Mouse (Mus musculus) forebrain, embryonic 10.5 days (tissue): ENCODE results near the gene Mettl1. TPM values are rescaled to one million over a fixed set of nuclear protein-coding genes. Genes with fewer than 3 reads are reported as not detected.

Source experiments
- DNase-seq: peaks from one replicate; pipeline ENCODE4 v3.0.0-alpha.2; 2017; ENCODE audit warnings: low spot score; ENCODE audit errors: extremely low spot score
- H3K27ac ChIP-seq: fragments of 300-500 bp; sonication (generic); 2 replicates; pipeline ENCODE4 v1.5.1; 2016; ENCODE audit warnings: mild to moderate bottlenecking
- H3K27me3 ChIP-seq: fragments of 300-500 bp; sonication (generic); 2 replicates; pipeline ENCODE4 v1.6.1; 2016; ENCODE audit warnings: mild to moderate bottlenecking; ENCODE audit not compliant: poor library complexity, severe bottlenecking
- H3K36me3 ChIP-seq: fragments of 300-500 bp; sonication (generic); replicated peaks from 2 replicates; pipeline ENCODE4 v1.6.1; 2016; ENCODE audit warnings: mild to moderate bottlenecking, moderate library complexity
- H3K4me1 ChIP-seq: fragments of 300-500 bp; sonication (generic); 2 replicates; pipeline ENCODE4 v1.6.1; 2016
- H3K4me3 ChIP-seq: fragments of 300-500 bp; sonication (generic); 2 replicates; pipeline ENCODE4 v1.5.1; 2016; ENCODE audit warnings: mild to moderate bottlenecking, moderate library complexity
- H3K9me3 ChIP-seq: fragments of 300-500 bp; sonication (generic); 2 replicates; pipeline ENCODE4 v1.6.1; 2016; ENCODE audit warnings: mild to moderate bottlenecking, moderate library complexity
- WGBS: fragments of 180-500 bp; shearing (Covaris S2); methylation state at CpG from one replicate; pipeline ENCODE4 v1.1.7; 2016; 5-methylcytosine and 5-hydroxymethylcytosine counted together
- microRNA counts: library from miRNA; unstranded; fragments of <30 nt; microRNA quantifications from one replicate; lab custom pipeline; 2017
- microRNA-seq: library from miRNA; unstranded; fragments of <30 nt; microRNA quantifications from one replicate; pipeline ENCODE4, GENCODE M21; 2017
- polyA plus RNA-seq: library from polyadenylated mRNA; unstranded; fragments of >200 nt; fragmentation: Nextera tagmentation; extraction: Ambion mirVana; gene quantifications from 2 replicates; pipeline ENCODE4 v1.2.1, GENCODE M21; 2016

The Mettl1 gene
- polyA plus RNA-seq, 1 experiment from 2014 or later, result 62.1 TPM

DNA sequence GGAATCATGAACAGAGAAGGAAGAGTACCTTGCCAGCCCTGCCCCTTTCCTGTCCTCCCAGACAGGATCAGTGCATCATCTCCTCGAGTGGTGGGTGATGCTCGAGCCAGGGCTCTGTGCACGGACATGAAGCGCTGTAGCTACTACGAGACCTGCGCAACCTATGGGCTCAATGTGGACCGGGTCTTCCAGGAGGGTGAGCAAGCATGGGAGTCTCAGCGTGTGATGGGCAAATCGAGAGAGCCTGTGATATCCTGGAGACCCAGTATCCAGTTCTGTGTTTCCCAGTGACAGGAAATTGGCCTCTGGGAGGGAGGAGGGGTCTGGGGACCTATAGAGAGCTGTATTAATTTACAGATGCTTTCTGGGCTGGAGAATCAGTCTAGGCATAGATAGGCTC is 43.8 kb downstream of the Mettl1 start:
- Histone ChIP-seq H3K9me3 (0 out of 2 replicates have a peak, but pooled peaks cover 2% of the 10 kb centered on the region), H3K36me3 (no peaks in the 10 kb centered on the region), H3K27ac (no peak overlapping the region), H3K4me3 (no peak overlapping the region), H3K4me1 (peaks cover 25% of the 10 kb centered on the region), H3K27me3 (peaks cover 86% of the 10 kb centered on the region)
- DNase-seq, result no peak
- 84% methylated on average over 9 of the region's 9 CpGs for WGBS

GRCm38 (mm10) chr10:127085633-127086032 is 44.4 kb downstream of the Mettl1 start:
- WGBS, result 80% methylated on average over 6 of the region's 6 CpGs
- peaks cover 86% of the 10 kb centered on the region for H3K27me3 ChIP-seq
- no peak overlapping the region for H3K4me3 ChIP-seq

DNA sequence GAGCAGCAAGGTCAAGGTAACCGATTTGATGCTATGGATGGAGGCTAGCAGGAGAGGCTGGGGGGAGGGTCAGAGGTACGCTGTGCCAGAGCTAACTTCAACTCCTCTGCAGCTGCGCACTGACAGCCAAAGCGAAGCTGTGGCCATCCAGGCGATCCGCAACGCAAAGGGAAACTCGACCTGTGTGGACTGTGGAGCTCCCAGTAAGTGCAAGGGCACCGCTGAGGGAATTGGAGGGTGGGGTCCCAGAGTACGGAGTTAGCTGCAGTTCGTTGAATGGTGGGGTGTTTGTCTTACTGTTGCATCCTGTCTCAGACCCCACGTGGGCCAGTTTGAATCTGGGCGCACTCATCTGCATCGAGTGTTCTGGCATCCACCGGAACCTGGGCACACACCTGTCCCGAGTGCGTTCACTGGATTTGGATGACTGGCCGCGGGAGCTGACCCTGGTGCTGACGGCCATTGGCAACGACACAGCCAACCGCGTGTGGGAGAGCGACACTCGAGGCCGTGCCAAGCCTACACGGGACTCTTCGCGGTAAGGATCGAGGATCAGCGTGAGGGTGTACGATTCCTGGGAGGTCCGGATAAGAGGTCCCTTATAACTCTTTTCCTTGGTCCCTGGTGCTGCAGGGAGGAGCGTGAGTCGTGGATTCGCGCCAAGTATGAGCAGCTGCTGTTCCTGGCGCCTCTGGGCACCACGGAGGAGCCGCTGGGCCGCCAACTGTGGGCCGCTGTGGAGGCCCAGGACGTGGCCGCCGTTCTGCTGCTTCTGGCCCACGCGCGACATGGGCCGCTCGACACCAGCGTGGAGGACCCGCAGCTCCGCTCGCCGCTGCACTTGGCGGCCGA is 49.6 kb downstream of the Mettl1 start:
- Histone ChIP-seq H3K36me3 (peaks cover 14% of the 10 kb centered on the region), H3K4me3 (peak overlapping the region; percentile 43), H3K27ac (no peak overlapping the region), H3K9me3 (no peaks in the 10 kb centered on the region), H3K27me3 (peaks cover 77% of the 10 kb centered on the region), H3K4me1 (peaks cover 25% of the 10 kb centered on the region)
- 8% methylated on average over 57 of the region's 57 CpGs for WGBS
- no peak for DNase-seq

More at GRCm38 (mm10) chr10:127085633-127086032, 44.4 kb downstream of the Mettl1 start:
- DNase-seq, result no peak
- no peaks in the 10 kb centered on the region for H3K36me3 ChIP-seq
- peaks cover 25% of the 10 kb centered on the region for H3K4me1 ChIP-seq
- H3K9me3 ChIP-seq, result no peaks in the 10 kb centered on the region
- H3K27ac ChIP-seq, result no peak overlapping the region

- Histone ChIP-seq H3K4me1 (peaks cover 25% of the 10 kb centered on the region), H3K9me3 (no peaks in the 10 kb centered on the region), H3K4me3 (peak overlapping the region; percentile 43), H3K36me3 (peaks cover 24% of the 10 kb centered on the region), H3K27ac (no peak overlapping the region), H3K27me3 (peaks cover 77% of the 10 kb centered on the region)
- no peak for DNase-seq
- WGBS, result 5% methylated on average over 51 of the region's 51 CpGs
These were observed 50.5 kb downstream of the Mettl1 start for GRCm38 (mm10) chr10:127091507-127092396.

DNA sequence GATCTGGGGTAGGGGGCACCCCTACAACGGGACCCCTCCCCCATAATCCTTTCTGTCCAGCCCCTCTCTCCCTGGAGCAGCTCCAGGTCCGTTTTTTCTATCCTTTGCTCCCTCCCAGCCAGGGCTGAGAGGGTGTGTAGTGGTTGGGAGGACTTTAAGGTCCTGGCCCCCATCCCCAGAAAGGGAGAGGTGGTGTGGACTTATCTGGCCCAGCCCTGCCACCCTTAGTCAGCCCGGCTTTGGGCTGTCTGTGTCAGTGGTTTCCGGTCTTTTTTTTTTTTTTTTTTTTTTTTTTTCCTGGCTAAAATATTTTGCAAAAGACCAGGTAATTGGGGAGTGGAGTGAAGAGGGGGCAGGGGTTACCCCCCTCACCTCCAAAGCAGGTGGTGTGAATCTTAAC is 51.5 kb downstream of the Mettl1 start:
- H3K9me3 ChIP-seq, result no peaks in the 10 kb centered on the region
- peaks cover 68% of the 10 kb centered on the region for H3K27me3 ChIP-seq
- H3K4me1 ChIP-seq, result peaks cover 25% of the 10 kb centered on the region
- WGBS, result 47% methylated on average over 4 of the region's 4 CpGs
- peaks cover 34% of the 10 kb centered on the region for H3K36me3 ChIP-seq
- no peak for DNase-seq
- no peak overlapping the region for H3K4me3 ChIP-seq
- H3K27ac ChIP-seq, result no peak overlapping the region

DNA sequence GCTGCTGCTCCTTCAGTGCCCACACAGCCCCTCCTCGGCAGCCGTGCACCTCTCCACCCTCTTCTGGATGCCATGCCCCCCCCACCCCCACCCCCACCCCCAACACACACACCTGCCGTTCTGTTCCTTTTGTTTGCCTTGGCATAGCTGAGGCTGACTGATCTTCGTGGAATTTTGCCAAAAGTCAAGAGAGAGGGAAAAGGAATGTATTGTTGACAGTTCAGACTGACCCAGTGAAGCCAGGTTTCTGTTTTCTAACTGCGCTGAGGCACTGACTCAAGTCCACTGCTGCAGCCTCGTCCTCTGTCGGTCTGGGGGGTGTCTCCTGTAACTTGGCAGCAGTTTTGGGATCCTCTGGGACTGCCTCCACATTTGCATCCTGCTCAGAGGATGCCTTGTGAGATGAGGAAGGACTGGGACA is 53.2 kb downstream of the Mettl1 start:
- DNase-seq, result no peak
- peaks cover 51% of the 10 kb centered on the region for H3K36me3 ChIP-seq
- no peak overlapping the region for H3K27ac ChIP-seq
- H3K9me3 ChIP-seq, result no peaks in the 10 kb centered on the region
- peaks cover 25% of the 10 kb centered on the region for H3K4me1 ChIP-seq
- peaks cover 51% of the 10 kb centered on the region for H3K27me3 ChIP-seq
- no peak overlapping the region for H3K4me3 ChIP-seq
- WGBS, result 68% methylated on average over 7 of the region's 7 CpGs

MicroRNAs encoded within 50 kb of the gene (microRNA counts, 519-probe panel; counts per million panel counts)
- microRNA mmu-miR-26a (lab: Ali Mortazavi, UCI) (1,651 counts per million, percentile 67 among the panel's probes with 10 or more counts), microRNA mmu-miR-546 (lab: Ali Mortazavi, UCI) (341 counts per million, percentile 65 among the panel's probes with 10 or more counts)

Small RNAs within 50 kb of the gene (microRNA-seq; reads per million reads assigned to microRNA genes)
- 29.0 reads per million, percentile 35 among the genes with 10 or more reads in this experiment for gene Mir26a-2
- gene Mir546, result not detected

Other genes starting within 250 kb of the Mettl1 start
- gene Atp23, start 140.1 kb upstream of the Mettl1 start, polyA plus RNA-seq, result 19.9 and 21.2 TPM in 2 replicates
- 42.3 and 42.5 TPM in 2 replicates for gene Ctdsp2, start 62.7 kb upstream of the Mettl1 start, polyA plus RNA-seq
- 0.06 and 0.10 TPM in 2 replicates for gene Avil, start 40.7 kb upstream of the Mettl1 start, polyA plus RNA-seq
- 110 and 117 TPM in 2 replicates for gene Tsfm, start 10.6 kb upstream of the Mettl1 start, polyA plus RNA-seq
- 0.18 and 0.21 TPM in 2 replicates for gene Eef1akmt3, start 99 bp downstream of the Mettl1 start, polyA plus RNA-seq
- gene Cyp27b1, start 6.8 kb downstream of the Mettl1 start, polyA plus RNA-seq, result 0.11 and 0.16 TPM in 2 replicates
- 1.1 and 1.2 TPM in 2 replicates for gene March9, start 18.8 kb downstream of the Mettl1 start, polyA plus RNA-seq
- gene Cdk4, start 22.1 kb downstream of the Mettl1 start, polyA plus RNA-seq, result 3,005 and 3,066 TPM in 2 replicates
- 188 and 190 TPM in 2 replicates for gene Tspan31, start 28.9 kb downstream of the Mettl1 start, polyA plus RNA-seq
- 0.10 and 0.23 TPM in 2 replicates for gene Agap2, start 33.9 kb downstream of the Mettl1 start, polyA plus RNA-seq
- 54.2 and 57.6 TPM in 2 replicates for gene Os9, start 79.7 kb downstream of the Mettl1 start, polyA plus RNA-seq
- 4.0 and 5.0 TPM in 2 replicates for gene B4galnt1, start 123.8 kb downstream of the Mettl1 start, polyA plus RNA-seq
- 1.9 and 2.0 TPM in 2 replicates for gene Slc26a10, start 139.2 kb downstream of the Mettl1 start, polyA plus RNA-seq
- 23.7 and 25.7 TPM in 2 replicates for gene Arhgef25, start 148.7 kb downstream of the Mettl1 start, polyA plus RNA-seq
- gene Dtx3, start 154.3 kb downstream of the Mettl1 start, polyA plus RNA-seq, result 106 and 108 TPM in 2 replicates
- 21.3 and 21.4 TPM in 2 replicates for gene Pip4k2c, start 170.2 kb downstream of the Mettl1 start, polyA plus RNA-seq
- 6.6 and 7.9 TPM in 2 replicates for gene Kif5a, start 221.9 kb downstream of the Mettl1 start, polyA plus RNA-seq
- gene Dctn2, start 225.0 kb downstream of the Mettl1 start, polyA plus RNA-seq, result 192 and 206 TPM in 2 replicates
- 9.1 and 11.4 TPM in 2 replicates for gene Mbd6, start 247.6 kb downstream of the Mettl1 start, polyA plus RNA-seq